Mouse (Mus musculus): ENCODE measurements around the gene Midn.

Gene Midn

GRCm38 (mm10) chr10:80130403-80131031, 17.6 kb upstream of the Midn start:
- no peak for DNase-seq

GRCm38 (mm10) chr10:80131316-80131951, 16.6 kb upstream of the Midn start:
- no peak for DNase-seq

- DNase-seq = no peak
Measured at GRCm38 (mm10) chr10:80131952-80132350, 16.1 kb upstream of the Midn start.

GRCm38 (mm10) chr10:80133226-80133849, 14.7 kb upstream of the Midn start:
- DNase-seq = no peak

GRCm38 (mm10) chr10:80134421-80134820, 13.7 kb upstream of the Midn start:
- no peak for DNase-seq

- no peak for DNase-seq
Measured at GRCm38 (mm10) chr10:80135161-80135560, 12.9 kb upstream of the Midn start.

- no peak for DNase-seq
Measured at GRCm38 (mm10) chr10:80135641-80136040, 12.4 kb upstream of the Midn start.

- DNase-seq = no peak
Measured at GRCm38 (mm10) chr10:80136179-80136951, 11.7 kb upstream of the Midn start.

- DNase-seq = peak; percentile 71
Measured at GRCm38 (mm10) chr10:80136952-80137625, 11.0 kb upstream of the Midn start.

GRCm38 (mm10) chr10:80137626-80138552, 10.2 kb upstream of the Midn start:
- DNase-seq = peak; percentile 77

GRCm38 (mm10) chr10:80138553-80139438, 9.3 kb upstream of the Midn start, which contains the start of gene Atp5d:
TSS of gene Atp5d (plus strand) at chr10:80138632.
- peak; percentile 71 for DNase-seq

- peak; percentile 81 for DNase-seq
Measured at GRCm38 (mm10) chr10:80139439-80139775, 8.7 kb upstream of the Midn start.

GRCm38 (mm10) chr10:80139975-80140665, 8.0 kb upstream of the Midn start:
- no peak for DNase-seq

GRCm38 (mm10) chr10:80140666-80141035, 7.4 kb upstream of the Midn start, which contains the start of gene Cbarp:
TSS of gene Cbarp (minus strand) at chr10:80140835.
- DNase-seq = no peak

- peak; percentile 98 for DNase-seq
Measured at GRCm38 (mm10) chr10:80141243-80141642, 6.8 kb upstream of the Midn start.

GRCm38 (mm10) chr10:80141786-80142529, 6.1 kb upstream of the Midn start:
- DNase-seq = peak; percentile 98

- peak; percentile 85 for DNase-seq
Measured at GRCm38 (mm10) chr10:80142530-80142925, 5.5 kb upstream of the Midn start.

GRCm38 (mm10) chr10:80143664-80144063, 4.4 kb upstream of the Midn start:
- DNase-seq = peak; percentile 71

GRCm38 (mm10) chr10:80144159-80144558, 3.9 kb upstream of the Midn start:
- no peak for DNase-seq
